Comparison of ENCODE assay signal across 8 mouse cellular contexts in genomic region chr2:34770049-34770448, GRCm38 (mm10). TPM values are rescaled to one million over a fixed set of nuclear protein-coding genes. Genes with fewer than 3 reads are reported as not detected.
DNase-seq lines count a peak whose midpoint lies in the region; ATAC-seq lines count a peak whose summit lies in the region.

No protein-coding gene starts in this region.

- intact Hi-C loops in gastrocnemius, postnatal 14 days (cut with DNase I; ENCODE audit: low total_unique reads) = no loop called here

- peaks cover 26% of the 10 kb centered on the region for H3K36me3 ChIP-seq in heart, embryonic 14.5 days (ENCODE audit: control insufficient read depth, insufficient read depth, low read length)
- H3K36me3 ChIP-seq in embryonic facial prominence, embryonic 13.5 days = peaks cover 23% of the 10 kb centered on the region
- peaks cover 22% of the 10 kb centered on the region for H3K36me3 ChIP-seq in liver, embryonic 16.5 days (ENCODE audit: control insufficient read depth, insufficient read depth)

- peaks cover 8 to 25% of the 10 kb centered on the region in 2 experiments for H3K4me1 ChIP-seq in heart, embryonic 14.5 days (ENCODE audit: control insufficient read depth in 2 of 2, insufficient read depth in 2 of 2, low read length in 2 of 2)
- H3K4me1 ChIP-seq in embryonic facial prominence, embryonic 13.5 days = peaks cover 25% of the 10 kb centered on the region
- peaks cover 28% of the 10 kb centered on the region for H3K4me1 ChIP-seq in liver, embryonic 16.5 days (ENCODE audit: control insufficient read depth, low read depth, low read length)

- DNase-seq in heart, adult 8-10 months (ENCODE audit: low spot score) = no peak
- DNase-seq in 416B (ENCODE audit: low read depth) = peak; percentile 60
- no peak for DNase-seq in adrenal gland, postnatal 25 days
- DNase-seq in cerebellum, adult 18-20 months = no peak
- DNase-seq in gastrocnemius, postnatal 14 days = no peak

- no peaks in the 10 kb centered on the region for H3K27me3 ChIP-seq in heart, embryonic 14.5 days (ENCODE audit: control insufficient read depth, insufficient read depth, low read length)
- no peaks in the 10 kb centered on the region for H3K27me3 ChIP-seq in embryonic facial prominence, embryonic 13.5 days
- no peaks in the 10 kb centered on the region for H3K27me3 ChIP-seq in liver, embryonic 16.5 days (ENCODE audit: control insufficient read depth, insufficient read depth, low read depth, low read length)

- H3K9ac ChIP-seq in heart, embryonic 14.5 days (ENCODE audit: low read length) = no peak overlapping the region
- no peak overlapping the region; the same call in 1 of the 2 replicates for H3K9ac ChIP-seq in embryonic facial prominence, embryonic 13.5 days
- H3K9ac ChIP-seq in liver, embryonic 16.5 days (ENCODE audit: low read depth, low read length) = peak overlapping the region; percentile 82

- H3K4me3 ChIP-seq in heart, embryonic 14.5 days (ENCODE audit: control insufficient read depth in 1 of 2, insufficient read depth in 1 of 2, low read depth in 1 of 2, low read length in 2 of 2) = no peak overlapping the region
- H3K4me3 ChIP-seq in embryonic facial prominence, embryonic 13.5 days = peak overlapping the region; percentile 94; the same call in 1 of the 2 replicates
- H3K4me3 ChIP-seq in liver, embryonic 16.5 days (ENCODE audit: low read depth, low read length) = peak overlapping the region; percentile 99

- no peak overlapping the region for H3K27ac ChIP-seq in heart, embryonic 14.5 days (replicated peaks in 1 of 2; ENCODE audit: control insufficient read depth in 1 of 2, insufficient read depth in 1 of 2, low read depth in 2 of 2, low read length in 2 of 2)
- H3K27ac ChIP-seq in embryonic facial prominence, embryonic 13.5 days = no peak overlapping the region
- H3K27ac ChIP-seq in liver, embryonic 16.5 days (ENCODE audit: low read length) = peak overlapping the region; percentile 55; the same call in 1 of the 2 replicates

- H3K9me3 ChIP-seq in heart, embryonic 14.5 days (ENCODE audit: control insufficient read depth, low read length) = no peaks in the 10 kb centered on the region
- H3K9me3 ChIP-seq in embryonic facial prominence, embryonic 13.5 days = no peaks in the 10 kb centered on the region
- no peaks in the 10 kb centered on the region for H3K9me3 ChIP-seq in liver, embryonic 16.5 days (replicated peaks; ENCODE audit: control insufficient read depth, low read length)

- ATAC-seq in heart, embryonic 14.5 days (ENCODE audit: insufficient number of reproducible peaks, insufficient read depth, low FRiP score, low read depth) = no peak
- no peak for ATAC-seq in embryonic facial prominence, embryonic 13.5 days (ENCODE audit: insufficient number of reproducible peaks, insufficient read depth, low FRiP score, low TSS enrichment, low read depth)
- no peak for ATAC-seq in liver, embryonic 16.5 days (ENCODE audit: low read depth)

- 91% methylated on average over 2 of the region's 2 CpGs for WGBS in heart, embryonic 14.5 days
- 94% methylated on average over 2 of the region's 2 CpGs for WGBS in embryonic facial prominence, embryonic 13.5 days
- WGBS in liver, embryonic 16.5 days (ENCODE audit: insufficient replicate concordance) = 73% methylated on average over 2 of the region's 2 CpGs

- H3K4me2 ChIP-seq in heart, embryonic 14.5 days (ENCODE audit: low read length) = peak overlapping the region; percentile 79; the same call in 1 of the 2 replicates
- H3K4me2 ChIP-seq in embryonic facial prominence, embryonic 13.5 days = peak overlapping the region; percentile 71; the same call in 1 of the 2 replicates
- peak overlapping the region; percentile 75 for H3K4me2 ChIP-seq in liver, embryonic 16.5 days (ENCODE audit: low read depth, low read length)

RNA-seq across cellular contexts. Expression of gene Hspa5, which starts 1.7 kb away (rescaled TPM):
- 545 and 663 TPM in 2 replicates for polyA plus RNA-seq in heart, embryonic 14.5 days (2014; fragmentation: Nextera tagmentation; extraction: Ambion mirVana)
- 100 to 1,000 TPM; 590 to 816 (median 680) TPM for total RNA-seq in heart, adult 8-10 months (2022)
- 753 and 870 TPM in 2 replicates for polyA plus RNA-seq in embryonic facial prominence, embryonic 13.5 days (2015; fragmentation: Nextera tagmentation; extraction: Ambion mirVana)
- polyA plus RNA-seq in liver, embryonic 16.5 days (2015; fragmentation: Nextera tagmentation; extraction: Ambion mirVana) = 538 and 557 TPM in 2 replicates
- 414 and 491 TPM in 2 replicates for total RNA-seq in adrenal gland, postnatal 25 days (2021)
- 100 to 1,000 TPM; 175 to 207 TPM for total RNA-seq in gastrocnemius, postnatal 14 days (2021)

RNA-seq across cellular contexts. Expression of gene Gapvd1, which starts 15.0 kb away (rescaled TPM):
- polyA plus RNA-seq in heart, embryonic 14.5 days (2014; fragmentation: Nextera tagmentation; extraction: Ambion mirVana) = 66.2 and 69.5 TPM in 2 replicates
- 10 to 100 TPM; 35.0 to 38.9 (median 37.2) TPM for total RNA-seq in heart, adult 8-10 months (2022)
- polyA plus RNA-seq in embryonic facial prominence, embryonic 13.5 days (2015; fragmentation: Nextera tagmentation; extraction: Ambion mirVana) = 92.3 and 97.1 TPM in 2 replicates
- polyA plus RNA-seq in liver, embryonic 16.5 days (2015; fragmentation: Nextera tagmentation; extraction: Ambion mirVana) = 91.2 and 94.6 TPM in 2 replicates
- total RNA-seq in adrenal gland, postnatal 25 days (2021) = 63.4 and 81.0 TPM in 2 replicates
- 10 to 100 TPM; 32.2 to 34.6 TPM for total RNA-seq in gastrocnemius, postnatal 14 days (2021)

RNA-seq across cellular contexts. Expression of gene Rabepk, which starts 29.7 kb away (rescaled TPM):
- polyA plus RNA-seq in heart, embryonic 14.5 days (2014; fragmentation: Nextera tagmentation; extraction: Ambion mirVana) = 25.5 and 26.7 TPM in 2 replicates
- total RNA-seq in heart, adult 8-10 months (2022) = 10 to 100 TPM; 10.2 to 14.5 (median 11.3) TPM
- polyA plus RNA-seq in embryonic facial prominence, embryonic 13.5 days (2015; fragmentation: Nextera tagmentation; extraction: Ambion mirVana) = 32.2 and 35.8 TPM in 2 replicates
- polyA plus RNA-seq in liver, embryonic 16.5 days (2015; fragmentation: Nextera tagmentation; extraction: Ambion mirVana) = 17.3 and 22.5 TPM in 2 replicates
- 22.6 and 30.6 TPM in 2 replicates for total RNA-seq in adrenal gland, postnatal 25 days (2021)
- 10 to 100 TPM in 1 of 2 experiments, 1 to 10 TPM in 1; 7.9 to 10.1 TPM for total RNA-seq in gastrocnemius, postnatal 14 days (2021)

RNA-seq across cellular contexts. Expression of gene Fbxw2, which starts 56.1 kb away (rescaled TPM):
- polyA plus RNA-seq in heart, embryonic 14.5 days (2014; fragmentation: Nextera tagmentation; extraction: Ambion mirVana) = 51.0 and 65.8 TPM in 2 replicates
- total RNA-seq in heart, adult 8-10 months (2022) = 10 to 100 TPM; 41.3 to 48.6 (median 45.1) TPM
- 94.5 and 97.7 TPM in 2 replicates for polyA plus RNA-seq in embryonic facial prominence, embryonic 13.5 days (2015; fragmentation: Nextera tagmentation; extraction: Ambion mirVana)
- 51.0 and 52.9 TPM in 2 replicates for polyA plus RNA-seq in liver, embryonic 16.5 days (2015; fragmentation: Nextera tagmentation; extraction: Ambion mirVana)
- total RNA-seq in adrenal gland, postnatal 25 days (2021) = 60.6 and 69.1 TPM in 2 replicates
- 10 to 100 TPM; 43.5 to 48.3 TPM for total RNA-seq in gastrocnemius, postnatal 14 days (2021)

Comparison
In these comparisons a context has a peak if more than half of its experiments do, and no peak if none do; other contexts are left out.
1. H3K4me3 ChIP-seq: peak in embryonic facial prominence, embryonic 13.5 days (single experiment) and liver, embryonic 16.5 days (single experiment); none in heart, embryonic 14.5 days (0 of 2).
2. Peak in every context shown above with its lines, with median percentiles within 50 percentile points of each other: H3K4me2 ChIP-seq.